Mouse (Mus musculus) B cell, adult 2 months (primary cell): Measurements from ENCODE around the gene Tspan4.

Experiments used
- DNase-seq, 2 experiments: peaks; one replicate each; pipeline ENCODE4 v3.0.0; 2022

Tspan4 gene

DNA sequence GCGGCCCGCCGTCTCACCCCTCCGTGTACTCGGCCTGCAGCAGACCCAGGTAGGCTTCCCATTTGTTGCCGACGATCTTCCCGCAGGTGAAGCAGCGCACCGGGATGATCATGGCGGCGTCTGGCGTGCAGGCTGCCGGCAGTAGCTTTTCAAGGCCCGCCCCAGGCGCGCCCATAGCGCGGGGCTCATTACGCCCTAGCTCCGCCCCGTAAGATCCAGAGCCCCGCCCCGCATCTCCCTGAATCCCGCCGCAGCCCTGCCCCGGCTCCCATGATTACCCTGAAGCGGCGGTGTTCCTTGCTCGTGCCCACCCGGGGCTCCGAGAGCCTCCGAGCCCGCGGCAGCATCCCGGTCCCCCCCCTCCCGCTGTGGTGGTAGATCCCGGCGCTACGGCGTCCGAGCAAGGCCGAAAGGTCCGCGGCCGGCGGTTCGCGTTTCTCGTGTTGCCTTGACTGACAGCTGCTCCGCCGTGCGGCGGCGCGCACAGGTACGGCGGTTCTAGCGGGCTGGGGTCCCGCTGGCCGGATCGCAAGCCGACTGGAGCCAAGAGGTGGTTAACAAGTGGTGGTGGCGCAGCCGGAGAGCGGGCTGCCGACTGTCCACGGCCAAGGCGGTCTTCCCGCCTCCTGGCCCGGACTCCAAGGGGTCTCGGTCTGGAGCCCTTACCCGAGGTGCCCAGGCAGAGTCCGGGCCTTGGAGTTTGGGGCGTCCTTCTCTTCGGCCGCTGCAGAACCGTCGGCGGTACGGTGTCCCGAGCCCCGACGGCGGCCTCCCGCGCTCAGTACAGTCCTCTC, at the start of gene Tspan4, which contains the start of gene Polr2l:
Tspan4 (plus strand) TSS at position 230 of the 794 bp plus-strand sequence.
Polr2l (minus strand) TSS at position 122 of the 794 bp plus-strand sequence.
- peak; percentile 86 to 90 for DNase-seq

DNA sequence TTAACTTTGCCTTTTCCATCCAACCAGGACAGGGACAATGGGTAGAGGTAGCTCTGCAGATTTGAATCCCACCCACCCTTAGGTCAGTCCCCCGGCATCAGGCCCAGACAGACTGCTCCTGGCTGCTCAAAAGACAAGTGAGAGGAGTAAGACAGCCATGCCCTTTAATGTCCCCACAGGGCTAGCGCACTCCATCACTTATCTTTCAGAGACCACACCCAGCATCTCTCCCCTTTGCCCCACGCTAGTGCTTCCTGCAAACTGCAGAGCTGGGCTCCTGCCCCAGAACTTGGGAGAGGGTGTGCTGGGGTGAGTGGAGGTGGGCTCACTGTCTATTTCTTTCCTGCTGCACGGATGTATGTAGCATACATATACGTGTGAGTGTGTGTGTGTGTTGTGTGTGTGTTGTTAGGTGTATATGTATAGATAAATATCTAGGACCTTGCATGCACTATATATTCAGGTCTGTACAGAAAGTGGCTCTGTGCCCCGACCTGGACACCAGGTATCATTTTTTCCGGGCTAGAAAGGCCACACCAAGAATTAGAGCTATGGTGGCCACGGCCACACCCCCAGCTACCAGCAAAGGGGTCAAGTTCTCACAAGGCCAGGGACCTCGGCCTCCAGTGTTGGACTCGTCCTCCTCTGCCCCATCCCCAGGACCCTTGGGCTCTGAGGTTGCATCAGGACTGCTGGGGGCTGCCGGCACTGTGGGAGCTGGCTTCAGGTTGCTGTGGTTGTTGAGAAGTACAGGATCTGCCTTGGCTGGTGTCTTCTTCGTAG, 47.9 kb upstream of the Tspan4 start:
- no peak for DNase-seq

DNA sequence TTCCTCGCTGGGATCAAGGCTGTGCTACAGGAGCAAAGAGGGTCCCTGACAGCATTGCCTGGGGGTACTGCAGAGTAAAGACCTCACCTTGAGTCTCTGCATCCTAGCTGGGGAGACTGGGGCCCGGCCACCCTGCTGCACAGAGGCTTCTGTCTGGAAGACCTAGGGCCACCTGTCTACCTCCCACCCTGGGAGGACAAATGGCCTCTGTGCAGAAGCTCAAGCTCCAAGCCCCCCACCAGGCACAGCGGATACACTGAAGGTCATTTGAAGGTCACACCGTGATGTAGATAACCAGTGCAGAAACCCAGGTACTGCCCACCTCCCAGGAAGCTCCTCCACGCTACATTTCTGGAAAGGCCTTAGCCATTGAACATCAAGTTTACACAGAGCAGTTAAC, 46.3 kb upstream of the Tspan4 start:
- no peak for DNase-seq

DNA sequence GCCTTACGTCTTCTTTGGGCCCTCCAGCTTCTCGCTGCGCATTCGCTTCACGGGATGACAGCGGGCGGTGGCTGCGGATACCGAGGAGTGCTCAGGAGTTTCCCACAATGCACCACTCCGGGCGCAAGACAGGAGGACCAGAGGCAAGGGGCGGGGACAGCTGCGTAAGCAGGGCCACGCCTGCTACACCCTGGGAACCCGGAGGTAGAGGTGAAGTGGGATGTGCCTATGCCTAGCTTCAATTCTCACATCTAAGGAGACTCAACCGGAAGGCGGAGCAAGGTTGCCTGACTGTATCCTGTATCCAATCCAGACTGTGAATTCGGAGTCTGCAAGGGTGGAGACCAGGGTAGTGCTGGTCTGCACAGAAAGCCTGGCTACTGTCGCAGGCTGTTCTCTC, 45.7 kb upstream of the Tspan4 start, which contains the start of gene Cend1:
Cend1 (minus strand) TSS at position 182 of the 400 bp plus-strand sequence.
- no peak for DNase-seq

DNA sequence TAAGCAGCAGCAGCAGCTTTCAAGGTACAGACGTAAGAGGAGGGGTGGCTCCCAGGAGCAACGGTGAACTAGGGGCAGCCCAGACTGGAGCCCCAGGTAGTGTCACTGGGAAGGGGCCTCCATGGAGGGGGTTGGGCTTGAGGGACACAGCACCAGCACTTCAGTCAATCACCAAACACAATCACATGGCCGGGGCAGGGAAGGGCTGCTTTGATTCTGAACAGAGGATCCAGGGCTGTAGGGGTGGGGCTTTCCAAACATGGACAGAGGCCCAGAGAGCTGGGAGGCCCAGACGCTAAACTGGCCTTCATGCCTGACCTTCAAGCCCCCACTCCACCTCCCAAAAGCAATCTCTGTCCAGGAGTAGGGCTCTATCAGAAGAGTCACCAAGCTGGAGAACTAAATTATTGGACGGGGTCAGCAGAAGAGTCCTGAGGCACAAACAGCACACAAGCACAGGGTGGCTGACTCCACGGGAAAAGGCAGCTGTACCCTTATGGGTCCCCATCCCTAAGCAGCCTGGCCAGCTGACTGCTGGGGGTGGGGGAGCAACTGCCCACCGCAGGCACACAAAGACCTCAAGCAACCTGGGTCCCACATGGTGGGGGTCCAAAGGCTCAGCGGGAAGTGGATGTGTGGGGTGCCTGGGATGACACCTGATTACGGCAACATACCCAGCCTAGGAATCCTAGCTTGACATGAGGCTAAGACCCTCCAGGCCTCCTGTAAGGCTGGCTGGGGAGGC, 45.0 kb upstream of the Tspan4 start:
- DNase-seq: no peak

DNA sequence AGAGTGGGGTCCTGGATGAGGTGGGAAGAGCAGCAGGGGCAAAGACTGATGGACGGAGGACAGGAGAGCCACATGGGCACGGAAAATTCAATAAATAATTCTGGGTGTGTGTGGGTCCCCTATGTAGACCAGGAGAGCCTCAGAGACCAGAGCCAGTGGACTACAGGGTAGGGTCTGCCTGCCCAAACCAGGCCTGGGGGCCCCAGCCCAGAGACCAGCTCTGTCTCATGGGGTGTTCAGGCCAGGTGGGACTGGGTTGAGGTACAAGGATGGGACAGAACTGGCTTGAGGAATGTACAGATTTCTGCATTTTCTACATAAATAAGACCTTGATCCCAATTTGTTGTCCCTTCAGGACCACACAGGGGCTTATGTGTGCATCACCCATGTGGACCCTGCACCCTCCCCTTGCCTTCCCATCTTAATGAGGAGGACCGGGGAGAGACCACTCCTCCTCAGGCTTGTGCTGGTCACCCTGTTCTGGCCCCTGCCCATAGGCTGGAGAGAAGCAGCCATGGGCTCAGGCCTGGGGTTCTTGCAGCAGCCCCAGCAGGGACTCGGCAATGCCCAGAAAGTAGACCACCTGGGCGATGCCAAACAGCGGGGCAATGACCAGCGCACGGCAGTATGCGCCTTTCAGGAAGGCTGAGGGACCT, 44.3 kb upstream of the Tspan4 start:
- no peak for DNase-seq

DNA sequence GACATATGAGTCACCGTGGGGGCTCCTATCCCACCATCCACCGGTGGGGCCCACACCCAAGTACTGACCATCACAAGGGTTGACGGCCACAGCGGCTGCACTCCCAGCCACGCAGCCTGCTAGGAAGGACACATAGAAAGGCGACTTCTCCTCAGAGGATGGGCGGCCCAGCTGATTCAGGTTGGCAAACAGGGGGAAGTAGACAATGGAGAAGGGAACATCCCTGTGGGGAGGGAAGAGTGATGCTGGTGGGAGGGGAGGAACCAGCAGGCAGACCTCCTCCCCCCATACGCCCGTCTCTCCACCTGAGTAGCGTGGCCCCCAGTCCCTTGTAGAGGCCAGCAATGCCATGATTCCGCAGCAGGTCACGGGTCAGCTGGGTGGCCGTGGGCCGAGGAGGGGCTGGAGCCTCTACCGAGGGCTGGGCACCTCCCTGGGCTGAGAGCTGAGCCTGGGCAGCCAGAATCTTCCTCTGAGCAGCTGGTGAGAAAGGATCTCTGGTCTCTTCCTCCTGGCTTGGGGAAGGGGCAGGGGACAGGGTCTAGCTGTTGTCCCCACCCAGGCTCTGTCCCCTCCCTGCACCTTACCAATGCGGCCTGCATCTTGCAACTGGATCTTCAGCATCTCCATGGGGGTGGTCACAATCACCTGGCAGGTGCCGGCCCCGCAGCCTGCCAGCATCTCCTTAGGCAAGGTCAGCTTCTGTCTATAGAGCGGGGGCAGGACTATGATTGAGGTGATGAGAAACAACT, 43.4 kb upstream of the Tspan4 start:
- no peak for DNase-seq

DNA sequence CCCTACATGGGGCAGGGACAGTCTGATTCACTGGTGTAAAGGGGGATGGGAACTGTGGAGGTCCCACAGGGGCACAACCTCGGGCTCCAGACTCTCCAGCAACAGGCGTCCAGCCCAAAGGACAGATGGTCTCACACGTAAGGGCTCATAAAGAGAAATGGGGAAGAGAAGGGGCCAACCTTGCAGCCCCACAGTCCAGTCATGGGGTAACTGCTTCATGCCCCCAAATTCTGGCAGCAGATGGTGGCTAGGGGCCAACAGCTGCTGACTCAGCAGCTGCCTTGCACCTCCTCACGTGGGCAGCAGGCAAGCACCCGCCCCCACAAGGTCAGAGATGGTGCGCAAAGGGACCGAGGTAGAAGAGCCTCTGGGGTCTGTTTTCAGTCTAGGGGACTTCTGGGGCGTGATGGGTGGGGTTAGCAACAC, 42.8 kb upstream of the Tspan4 start:
- no peak for DNase-seq

DNA sequence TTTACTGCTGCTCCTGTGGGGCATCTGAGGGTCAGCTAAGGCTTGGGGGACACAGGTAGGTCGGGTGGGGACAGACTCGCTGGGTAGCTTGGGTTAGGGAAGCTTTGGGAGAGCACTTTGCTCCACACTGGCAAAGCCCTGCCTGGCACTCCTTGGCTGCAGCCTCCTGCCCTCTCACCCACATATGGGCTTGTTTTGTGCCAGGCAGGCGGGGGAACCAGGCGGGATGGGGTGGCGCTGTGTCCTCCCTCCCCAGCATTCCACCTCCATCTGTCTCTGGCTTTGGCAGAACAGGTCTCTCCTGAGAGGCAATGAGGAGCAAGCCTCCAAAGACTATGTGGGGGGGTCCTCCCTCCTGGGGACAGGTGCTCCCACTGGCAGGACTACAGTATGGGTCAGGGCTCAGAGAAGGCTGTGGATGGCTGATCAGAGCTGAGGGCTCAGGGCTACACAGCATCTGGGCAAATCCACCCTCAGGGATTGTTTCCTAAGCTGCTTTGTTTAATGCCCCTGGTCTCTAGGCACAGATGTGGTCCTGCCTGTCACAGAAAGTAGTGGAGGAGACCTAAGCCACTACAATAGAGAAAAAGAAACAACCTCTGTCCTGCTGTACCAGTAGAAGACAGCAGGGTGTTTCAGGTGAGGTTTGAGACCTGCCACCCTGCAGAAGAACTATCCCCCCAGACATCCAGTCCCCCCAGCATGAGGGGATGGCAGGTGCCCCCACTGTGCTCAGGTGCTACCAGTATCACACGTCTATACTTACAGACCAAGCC, 42.1 kb upstream of the Tspan4 start:
- DNase-seq: no peak

DNA sequence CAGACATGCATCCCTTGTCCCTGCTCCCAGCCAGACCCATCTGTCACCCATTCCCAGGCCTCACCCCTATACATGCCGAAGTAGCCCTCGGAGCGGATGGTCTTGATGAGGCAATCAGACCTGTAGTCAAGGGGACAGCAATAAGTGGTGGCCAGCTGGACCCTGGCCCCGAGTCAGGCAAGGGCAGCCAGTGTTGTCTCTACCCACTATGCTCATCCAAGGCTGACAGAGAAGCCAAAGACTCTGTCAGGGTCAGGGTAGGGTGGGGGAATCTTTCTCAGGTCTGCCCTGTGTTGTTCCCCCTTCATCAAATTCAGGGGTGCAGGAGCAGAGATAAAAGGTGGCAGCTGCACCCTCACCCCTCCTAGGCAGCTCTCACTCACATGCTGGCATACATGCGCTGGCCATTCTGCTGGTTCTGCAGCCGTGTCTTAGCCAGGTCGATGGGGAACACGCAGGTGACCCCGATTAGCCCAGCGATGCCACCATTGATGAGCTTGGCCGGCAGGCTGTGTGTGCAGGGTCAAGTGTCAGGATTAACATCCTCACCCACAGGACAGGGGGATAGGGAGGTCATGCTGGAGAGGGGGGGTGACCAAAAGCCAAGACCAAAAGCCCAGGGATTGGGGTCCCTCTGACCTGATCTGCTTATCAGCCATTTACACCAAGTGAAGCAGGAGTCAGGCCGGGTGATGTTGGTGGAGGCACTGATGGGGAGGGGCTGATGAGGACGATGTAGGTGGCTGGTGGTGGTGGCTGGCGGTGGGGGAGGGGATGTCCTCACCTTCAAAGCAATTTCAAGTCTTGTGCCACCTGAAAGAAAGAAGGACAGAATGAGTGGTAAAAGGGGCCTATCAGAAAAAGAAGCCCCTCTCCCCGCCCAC, 41.3 kb upstream of the Tspan4 start:
- DNase-seq: no peak

DNA sequence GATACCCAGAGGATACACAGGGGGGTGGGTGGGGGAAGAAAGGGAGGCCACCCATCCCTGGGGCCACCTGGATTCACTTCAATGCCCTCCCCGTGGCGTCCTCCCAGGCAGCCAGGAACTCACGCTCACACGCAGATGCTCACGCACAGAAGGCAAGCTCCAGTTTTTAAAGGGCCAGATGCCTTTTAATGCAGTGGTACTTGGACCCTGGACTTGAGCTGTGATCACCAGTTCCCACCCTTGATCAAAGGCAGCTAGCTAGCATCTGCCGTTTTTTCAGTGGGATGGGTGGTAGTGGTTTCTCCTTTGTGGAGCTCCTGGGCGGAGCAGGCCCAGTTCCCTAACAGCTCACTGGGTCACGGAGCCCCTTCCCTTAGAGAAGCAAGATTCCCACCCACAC, 40.6 kb upstream of the Tspan4 start:
- no peak for DNase-seq

DNA sequence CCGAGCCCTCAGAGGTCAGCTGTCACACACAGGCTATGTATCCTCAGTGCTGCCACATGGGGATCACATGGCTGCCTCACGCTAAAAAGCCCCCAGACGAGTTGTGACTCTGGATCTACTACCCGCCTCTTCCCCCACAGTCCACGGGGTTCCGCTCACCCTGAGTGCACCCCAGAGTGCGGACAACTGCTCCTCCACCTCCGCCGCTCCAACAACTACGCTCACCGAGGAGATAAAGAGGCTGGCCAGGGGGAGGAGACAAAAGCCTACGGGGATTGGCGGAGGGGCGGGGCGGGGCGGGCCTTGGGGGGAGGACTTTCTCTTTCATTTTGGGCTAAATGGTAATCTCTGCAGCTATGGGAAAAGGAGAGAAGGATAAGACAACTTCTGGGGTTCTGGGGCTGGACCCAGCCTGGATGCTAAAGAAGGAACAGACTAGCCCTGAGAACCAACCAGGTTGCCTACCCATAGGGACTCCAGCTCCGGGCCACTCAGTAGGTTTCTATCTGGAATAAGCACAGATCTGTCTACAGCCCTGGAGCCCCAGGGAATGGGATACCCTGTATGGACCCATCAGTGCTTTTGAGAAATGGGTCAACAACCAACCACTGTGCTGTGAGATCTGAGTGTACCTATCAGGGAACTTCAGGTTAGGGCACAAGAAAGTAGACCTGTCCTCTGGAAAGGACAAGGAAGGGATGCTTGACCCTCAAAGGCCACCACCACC, 39.7 kb upstream of the Tspan4 start:
- peak; percentile 62 to 67 for DNase-seq

DNA sequence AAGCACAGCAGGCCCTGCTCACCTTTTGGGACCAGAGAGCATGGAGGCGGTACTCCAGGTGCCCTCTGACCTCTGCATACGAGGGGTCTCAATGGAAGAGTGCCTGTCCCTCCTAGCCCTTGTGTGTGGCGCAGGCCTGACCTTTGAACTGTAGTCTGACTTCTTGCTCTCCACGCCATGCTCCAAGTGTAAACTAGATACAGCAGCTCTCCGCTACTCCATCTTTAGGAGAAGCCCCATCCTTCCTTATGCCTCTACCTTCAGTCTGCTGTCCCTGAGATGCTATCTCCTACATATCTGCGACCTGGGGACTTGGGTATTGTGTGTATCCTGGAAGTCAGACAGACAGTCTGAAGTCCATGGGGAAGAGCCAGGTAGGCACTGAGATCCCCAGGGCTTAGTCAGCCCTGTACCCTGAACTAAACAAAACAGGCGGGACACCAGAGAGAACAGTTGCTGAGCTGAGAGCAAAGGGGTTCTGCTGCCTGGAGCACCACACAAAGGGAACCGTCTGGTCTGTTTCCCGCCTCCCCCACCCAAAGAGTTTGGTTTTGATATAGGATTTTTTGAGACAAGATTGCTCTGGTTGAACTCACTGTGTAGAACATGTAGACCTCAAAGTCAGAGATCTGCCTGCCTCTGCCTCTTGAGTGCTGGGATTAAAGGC, 39.1 kb upstream of the Tspan4 start:
- no peak for DNase-seq

DNA sequence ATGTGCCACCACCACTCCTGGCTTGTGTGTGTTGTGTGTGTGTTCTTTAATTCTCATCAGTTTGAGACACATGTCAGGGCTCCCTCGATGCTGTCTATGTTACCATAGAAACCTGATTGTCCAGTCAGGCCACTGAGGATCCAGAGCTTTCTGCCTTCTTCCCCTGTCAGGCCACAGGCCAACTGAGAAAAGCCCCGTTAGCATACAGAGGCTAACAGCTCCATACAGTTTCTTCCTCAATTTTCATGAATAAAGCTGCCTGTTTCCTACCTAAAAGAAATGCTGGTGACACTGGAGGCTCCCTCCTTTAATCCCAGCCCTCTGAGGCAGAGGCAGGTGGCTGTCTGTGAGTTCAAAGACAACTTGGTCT, 38.5 kb upstream of the Tspan4 start:
- no peak for DNase-seq

DNA sequence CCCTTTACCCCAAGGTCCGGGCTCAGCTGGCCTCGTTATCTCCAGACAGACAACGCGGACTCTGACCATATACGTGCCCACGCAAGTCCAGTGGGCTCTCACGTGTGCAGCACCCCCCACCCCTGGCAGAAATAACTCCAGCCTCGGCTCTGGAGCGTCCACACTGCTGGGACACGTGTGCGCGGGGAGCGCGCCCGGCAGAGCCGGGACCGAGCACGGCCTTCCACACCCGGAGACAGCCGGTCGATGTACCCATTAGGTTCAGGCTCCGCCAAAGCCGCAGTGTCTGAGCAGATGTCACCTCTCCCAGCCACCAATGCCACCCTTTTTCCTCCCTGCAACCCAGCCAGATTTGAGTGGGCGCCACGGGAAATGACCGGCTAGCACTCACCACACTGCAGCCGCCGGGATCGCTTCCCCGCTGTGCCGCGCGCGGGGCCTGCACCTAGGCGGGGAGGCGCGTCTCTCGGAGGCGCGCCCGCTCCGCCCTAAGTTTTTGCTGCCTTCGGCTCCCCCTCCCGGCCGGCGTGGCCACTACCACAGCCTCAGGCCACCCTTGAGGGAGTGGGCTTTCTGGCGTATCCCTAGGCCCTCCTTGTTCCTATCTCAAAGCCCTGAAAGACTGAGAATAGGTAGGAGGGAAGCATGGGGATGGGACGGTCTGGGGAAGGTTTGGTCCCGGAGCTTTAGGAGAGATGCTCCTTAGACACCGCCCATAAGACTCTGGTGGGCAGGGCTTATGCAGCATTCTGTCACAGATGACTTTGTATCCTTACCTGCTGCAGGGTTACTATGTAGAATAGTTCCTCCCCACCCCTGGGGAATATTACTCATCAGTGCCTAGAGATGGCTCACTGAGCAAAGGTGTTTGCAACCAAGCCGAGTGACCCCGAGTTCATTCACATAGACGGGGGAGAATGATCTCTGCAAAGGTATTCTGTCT, 37.6 kb upstream of the Tspan4 start, which contains the start of gene Slc25a22:
Slc25a22 (minus strand) TSS at position 715 of the 943 bp plus-strand sequence.
- DNase-seq: peak; percentile 89 to 90

DNA sequence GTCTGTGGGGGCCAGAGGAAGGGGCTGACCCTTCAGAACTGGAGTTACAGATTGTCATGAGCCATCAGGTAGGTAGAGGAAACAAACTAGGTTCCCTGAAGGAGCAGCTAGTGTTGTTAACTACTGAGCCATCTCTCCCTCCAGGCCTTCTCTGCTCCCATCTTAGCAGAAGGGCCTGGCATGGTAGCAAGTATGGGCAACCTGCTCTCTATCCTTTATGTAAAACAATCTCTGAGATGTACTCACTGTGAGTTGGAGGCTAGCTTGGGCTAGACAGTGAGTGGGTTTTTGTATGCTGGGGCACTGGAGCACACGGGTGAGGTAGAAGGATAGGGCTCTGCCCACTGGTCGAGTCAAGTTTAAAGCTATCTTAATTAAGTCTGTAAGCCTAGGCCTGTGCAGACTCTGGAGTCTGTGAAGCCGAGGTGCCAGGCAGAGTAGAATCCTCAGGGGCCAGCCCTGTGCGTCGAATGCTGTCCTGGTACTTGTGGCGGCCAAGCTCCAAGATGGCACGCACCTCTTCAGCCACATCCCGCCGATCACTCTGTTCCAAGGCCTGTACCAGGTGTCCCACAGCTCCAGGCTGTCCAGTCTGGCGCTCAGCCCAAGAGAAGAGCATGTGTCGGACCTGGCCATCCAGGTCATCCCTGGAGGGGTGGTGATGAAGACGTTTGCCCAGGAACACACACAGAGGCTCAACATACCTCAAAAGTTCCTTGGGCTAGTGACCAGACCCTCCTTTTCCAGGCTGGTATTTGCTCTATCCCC, 36.7 kb upstream of the Tspan4 start:
- no peak for DNase-seq
